Mouse (Mus musculus) liver, embryonic 14.5 days (tissue): ENCODE results near the gene Zmynd11.

Experiments used
- CTCF ChIP-seq: IDR thresholded peaks from 2 replicates; pipeline ENCODE4 v1.5.1; 2016; ENCODE audit warnings: antibody characterized with exemption, low read depth, control low read depth
- EP300 ChIP-seq: IDR thresholded peaks from 2 replicates; pipeline ENCODE4 v1.6.1; 2016; ENCODE audit warnings: antibody characterized with exemption, low read depth

DNA sequence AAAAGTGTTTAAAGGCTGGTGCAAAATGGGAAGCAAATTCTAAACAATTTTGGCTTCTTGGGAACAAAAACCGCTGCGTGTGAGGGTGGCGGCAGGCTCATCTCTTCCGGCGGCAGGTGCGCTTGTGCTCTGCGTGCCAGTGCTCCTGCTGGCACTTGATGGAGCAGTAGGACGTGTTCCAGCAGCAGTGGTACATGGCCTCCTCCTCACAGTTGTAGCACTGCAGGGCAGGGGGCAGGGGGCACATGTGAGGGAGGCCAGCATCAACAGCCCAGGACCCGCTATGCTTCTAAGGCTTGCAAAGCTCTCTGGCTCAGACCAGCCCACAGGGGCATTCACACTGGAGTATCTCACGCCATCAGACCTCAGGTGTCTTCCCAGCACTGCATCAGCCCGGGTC lies 78.4 kb downstream of the Zmynd11 start:
- TF ChIP-seq EP300 (no peak), CTCF (no peak)
